Mouse (Mus musculus): ENCODE measurements around the gene Cyp2c69. TPM values are rescaled to one million over a fixed set of nuclear protein-coding genes. Genes with fewer than 3 reads are reported as not detected.
"Not testable (repeated sequence)": the region's sequence is repeated elsewhere in the genome, so short reads cannot be mapped to it uniquely, and the experiment has no call there.

Gene Cyp2c69
- not detected in 2 replicates for polyA plus RNA-seq (2014; fragmentation: Nextera tagmentation; extraction: Ambion mirVana)

DNA sequence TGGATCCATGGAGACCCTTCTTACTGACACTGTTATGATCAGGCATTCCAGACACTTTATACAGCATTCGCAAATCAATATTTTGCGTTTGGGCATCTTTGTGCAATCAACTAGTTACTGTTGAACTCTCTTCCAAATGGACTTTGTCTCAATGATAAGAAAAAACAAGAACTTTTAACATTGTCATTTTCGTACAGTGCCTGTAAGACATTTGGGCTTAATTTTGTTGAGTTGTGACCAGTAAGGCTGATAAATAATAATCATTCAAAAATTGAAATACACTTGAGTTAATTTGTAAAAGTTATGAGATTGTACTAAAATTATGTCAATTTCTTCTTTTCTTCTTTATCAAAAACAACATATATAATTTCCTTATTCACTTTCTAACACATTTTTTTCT lies at the start of gene Cyp2c69:
Gene Cyp2c69 (minus strand): TSS at position 101 of the 400 bp plus-strand sequence.
- H3K9me3 ChIP-seq (replicated peaks; ENCODE audit: control insufficient read depth, low read length); H3K4me3 ChIP-seq (ENCODE audit: low read depth, low read length); ATAC-seq (replicated peaks; ENCODE audit: insufficient number of reproducible peaks, low FRiP score, low TSS enrichment, low read depth); H3K27me3 ChIP-seq (ENCODE audit: control insufficient read depth, insufficient read depth, low read length); DNase-seq (ENCODE audit: low spot score); H3K36me3 ChIP-seq (replicated peaks; ENCODE audit: control insufficient read depth, insufficient read depth, low read depth, low read length); H3K4me1 ChIP-seq (ENCODE audit: control insufficient read depth, insufficient read depth, low read length); H3K4me2 ChIP-seq (ENCODE audit: low read depth, low read length); H3K9ac ChIP-seq (replicated peaks; ENCODE audit: low read length); H3K27ac ChIP-seq (replicated peaks; ENCODE audit: low read depth, low read length): not testable (repeated sequence)
- 84% methylated on average over 3 of the region's 3 CpGs for WGBS

- H3K27me3 ChIP-seq (ENCODE audit: control insufficient read depth, insufficient read depth, low read length): no peaks in the 10 kb centered on the region
- ATAC-seq (replicated peaks; ENCODE audit: insufficient number of reproducible peaks, low FRiP score, low TSS enrichment, low read depth) (no peak), DNase-seq (ENCODE audit: low spot score) (no peak)
- no peaks in the 10 kb centered on the region for H3K4me1 ChIP-seq (ENCODE audit: control insufficient read depth, insufficient read depth, low read length)
- no peak overlapping the region for H3K27ac ChIP-seq (replicated peaks; ENCODE audit: low read depth, low read length)
- no peak overlapping the region for H3K4me2 ChIP-seq (ENCODE audit: low read depth, low read length)
- H3K9ac ChIP-seq (replicated peaks; ENCODE audit: low read length): no peak overlapping the region
- H3K9me3 ChIP-seq (replicated peaks; ENCODE audit: control insufficient read depth, low read length): no peaks in the 10 kb centered on the region
- no peak overlapping the region for H3K4me3 ChIP-seq (ENCODE audit: low read depth, low read length)
- WGBS: 95% methylated on average over 2 of the region's 2 CpGs
- no peaks in the 10 kb centered on the region for H3K36me3 ChIP-seq (replicated peaks; ENCODE audit: control insufficient read depth, insufficient read depth, low read depth, low read length)
Observed at GRCm38 (mm10) chr19:39935396-39935795, 48.8 kb upstream of the Cyp2c69 start.

- H3K9ac ChIP-seq (replicated peaks; ENCODE audit: low read length): no peak overlapping the region
- DNase-seq (ENCODE audit: low spot score) (no peak), ATAC-seq (replicated peaks; ENCODE audit: insufficient number of reproducible peaks, low FRiP score, low TSS enrichment, low read depth) (no peak)
- no peaks in the 10 kb centered on the region for H3K9me3 ChIP-seq (replicated peaks; ENCODE audit: control insufficient read depth, low read length)
- no peaks in the 10 kb centered on the region for H3K4me1 ChIP-seq (ENCODE audit: control insufficient read depth, insufficient read depth, low read length)
- no peak overlapping the region for H3K4me3 ChIP-seq (ENCODE audit: low read depth, low read length)
- H3K27ac ChIP-seq (replicated peaks; ENCODE audit: low read depth, low read length): no peak overlapping the region
- H3K27me3 ChIP-seq (ENCODE audit: control insufficient read depth, insufficient read depth, low read length): no peaks in the 10 kb centered on the region
- 59% methylated on average over 1 of the region's 1 CpGs for WGBS
- H3K36me3 ChIP-seq (replicated peaks; ENCODE audit: control insufficient read depth, insufficient read depth, low read depth, low read length): no peaks in the 10 kb centered on the region
- H3K4me2 ChIP-seq (ENCODE audit: low read depth, low read length): no peak overlapping the region
Observed at GRCm38 (mm10) chr19:39930032-39930431, 43.4 kb upstream of the Cyp2c69 start.

GRCm38 (mm10) chr19:39901656-39902055 lies 15.1 kb upstream of the Cyp2c69 start:
- H3K27ac ChIP-seq (replicated peaks; ENCODE audit: low read depth, low read length): no peak overlapping the region
- no peak overlapping the region for H3K4me2 ChIP-seq (ENCODE audit: low read depth, low read length)
- H3K4me1 ChIP-seq (ENCODE audit: control insufficient read depth, insufficient read depth, low read length): no peaks in the 10 kb centered on the region
- H3K27me3 ChIP-seq (ENCODE audit: control insufficient read depth, insufficient read depth, low read length): no peaks in the 10 kb centered on the region
- H3K36me3 ChIP-seq (replicated peaks; ENCODE audit: control insufficient read depth, insufficient read depth, low read depth, low read length): no peaks in the 10 kb centered on the region
- no peaks in the 10 kb centered on the region for H3K9me3 ChIP-seq (replicated peaks; ENCODE audit: control insufficient read depth, low read length)
- no peak overlapping the region for H3K9ac ChIP-seq (replicated peaks; ENCODE audit: low read length)
- DNase-seq (ENCODE audit: low spot score) (no peak), ATAC-seq (replicated peaks; ENCODE audit: insufficient number of reproducible peaks, low FRiP score, low TSS enrichment, low read depth) (no peak)
- 83% methylated on average over 2 of the region's 2 CpGs for WGBS
- H3K4me3 ChIP-seq (ENCODE audit: low read depth, low read length): no peak overlapping the region

DNA sequence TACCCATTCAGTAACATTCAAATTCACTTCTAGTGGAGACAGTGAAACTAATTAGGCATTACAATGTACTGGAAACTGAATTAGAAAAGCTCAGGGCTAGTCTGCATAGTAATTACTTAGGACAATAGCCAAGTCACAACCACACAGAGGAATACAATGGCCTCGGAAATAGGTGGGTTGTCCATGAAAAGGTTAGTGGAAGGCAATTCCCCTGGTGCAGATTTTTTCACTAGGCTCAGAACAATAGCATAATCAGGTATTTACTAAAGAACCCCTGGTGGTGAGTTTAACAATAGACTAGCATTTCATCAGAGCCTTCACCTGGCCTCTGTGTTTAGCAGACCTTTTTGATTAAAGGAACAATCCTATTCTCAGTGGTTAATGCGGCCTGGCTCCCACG lies 3.5 kb upstream of the Cyp2c69 start:
- 75% methylated on average over 3 of the region's 3 CpGs for WGBS
- ATAC-seq (replicated peaks; ENCODE audit: insufficient number of reproducible peaks, low FRiP score, low TSS enrichment, low read depth); H3K4me3 ChIP-seq (ENCODE audit: low read depth, low read length); H3K9ac ChIP-seq (replicated peaks; ENCODE audit: low read length); H3K36me3 ChIP-seq (replicated peaks; ENCODE audit: control insufficient read depth, insufficient read depth, low read depth, low read length); H3K27me3 ChIP-seq (ENCODE audit: control insufficient read depth, insufficient read depth, low read length); H3K27ac ChIP-seq (replicated peaks; ENCODE audit: low read depth, low read length); H3K4me1 ChIP-seq (ENCODE audit: control insufficient read depth, insufficient read depth, low read length); H3K9me3 ChIP-seq (replicated peaks; ENCODE audit: control insufficient read depth, low read length); H3K4me2 ChIP-seq (ENCODE audit: low read depth, low read length); DNase-seq (ENCODE audit: low spot score): not testable (repeated sequence)

DNA sequence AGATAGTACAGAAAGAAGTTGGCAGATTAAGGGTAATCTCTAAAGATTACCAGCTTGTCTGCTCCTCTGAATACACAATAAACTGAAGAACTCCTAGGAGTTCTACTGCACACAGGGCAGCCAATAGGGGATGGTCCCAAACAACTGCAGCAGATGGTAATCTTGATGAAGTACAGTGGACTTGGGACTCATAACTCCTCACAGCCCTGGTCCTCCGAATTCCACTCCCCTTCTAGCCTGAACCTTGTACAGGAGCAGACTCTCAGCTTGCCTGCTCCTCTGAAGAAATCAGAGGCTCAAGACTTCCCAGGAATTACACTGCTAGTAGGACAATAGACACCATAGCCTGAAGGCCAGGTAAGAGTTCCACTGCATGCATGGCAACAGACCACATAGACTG lies 20.5 kb downstream of the Cyp2c69 start:
- no peaks in the 10 kb centered on the region for H3K4me1 ChIP-seq (ENCODE audit: control insufficient read depth, insufficient read depth, low read length)
- WGBS: 63% methylated on average over 1 of the region's 1 CpGs
- H3K36me3 ChIP-seq (replicated peaks; ENCODE audit: control insufficient read depth, insufficient read depth, low read depth, low read length): no peaks in the 10 kb centered on the region
- H3K4me3 ChIP-seq (ENCODE audit: low read depth, low read length): no peak overlapping the region
- no peak for DNase-seq (ENCODE audit: low spot score)
- H3K27ac ChIP-seq (replicated peaks; ENCODE audit: low read depth, low read length): no peak overlapping the region
- no peaks in the 10 kb centered on the region for H3K9me3 ChIP-seq (replicated peaks; ENCODE audit: control insufficient read depth, low read length)
- H3K27me3 ChIP-seq (ENCODE audit: control insufficient read depth, insufficient read depth, low read length): no peaks in the 10 kb centered on the region
- no peak overlapping the region for H3K4me2 ChIP-seq (ENCODE audit: low read depth, low read length)
- ATAC-seq (replicated peaks; ENCODE audit: insufficient number of reproducible peaks, low FRiP score, low TSS enrichment, low read depth): no peak
- no peak overlapping the region for H3K9ac ChIP-seq (replicated peaks; ENCODE audit: low read length)

- not testable (repeated sequence) for H3K4me2 ChIP-seq (ENCODE audit: low read depth, low read length); H3K9ac ChIP-seq (replicated peaks; ENCODE audit: low read length); H3K36me3 ChIP-seq (replicated peaks; ENCODE audit: control insufficient read depth, insufficient read depth, low read depth, low read length); DNase-seq (ENCODE audit: low spot score); H3K27me3 ChIP-seq (ENCODE audit: control insufficient read depth, insufficient read depth, low read length); H3K27ac ChIP-seq (replicated peaks; ENCODE audit: low read depth, low read length); H3K9me3 ChIP-seq (replicated peaks; ENCODE audit: control insufficient read depth, low read length); H3K4me1 ChIP-seq (ENCODE audit: control insufficient read depth, insufficient read depth, low read length); H3K4me3 ChIP-seq (ENCODE audit: low read depth, low read length); ATAC-seq (replicated peaks; ENCODE audit: insufficient number of reproducible peaks, low FRiP score, low TSS enrichment, low read depth)
- 81% methylated on average over 2 of the region's 2 CpGs for WGBS
Observed at GRCm38 (mm10) chr19:39820931-39821330, 65.7 kb downstream of the Cyp2c69 start.

GRCm38 (mm10) chr19:39816400-39816799 lies 70.2 kb downstream of the Cyp2c69 start:
- not testable (repeated sequence) for H3K9ac ChIP-seq (replicated peaks; ENCODE audit: low read length); H3K4me3 ChIP-seq (ENCODE audit: low read depth, low read length); H3K4me2 ChIP-seq (ENCODE audit: low read depth, low read length); H3K27ac ChIP-seq (replicated peaks; ENCODE audit: low read depth, low read length); ATAC-seq (replicated peaks; ENCODE audit: insufficient number of reproducible peaks, low FRiP score, low TSS enrichment, low read depth); H3K4me1 ChIP-seq (ENCODE audit: control insufficient read depth, insufficient read depth, low read length); H3K9me3 ChIP-seq (replicated peaks; ENCODE audit: control insufficient read depth, low read length); DNase-seq (ENCODE audit: low spot score); H3K36me3 ChIP-seq (replicated peaks; ENCODE audit: control insufficient read depth, insufficient read depth, low read depth, low read length); H3K27me3 ChIP-seq (ENCODE audit: control insufficient read depth, insufficient read depth, low read length)
- 87% methylated on average over 1 of the region's 1 CpGs for WGBS
